Mouse (Mus musculus): ENCODE data around the gene Zfp385b. TPM values are rescaled to one million over a fixed set of nuclear protein-coding genes. Genes with fewer than 3 reads are reported as not detected.

Gene Zfp385b
- polyA plus RNA-seq (2015; fragmentation: Nextera tagmentation; extraction: Ambion mirVana): 6.7 and 6.9 TPM in 2 replicates

DNA sequence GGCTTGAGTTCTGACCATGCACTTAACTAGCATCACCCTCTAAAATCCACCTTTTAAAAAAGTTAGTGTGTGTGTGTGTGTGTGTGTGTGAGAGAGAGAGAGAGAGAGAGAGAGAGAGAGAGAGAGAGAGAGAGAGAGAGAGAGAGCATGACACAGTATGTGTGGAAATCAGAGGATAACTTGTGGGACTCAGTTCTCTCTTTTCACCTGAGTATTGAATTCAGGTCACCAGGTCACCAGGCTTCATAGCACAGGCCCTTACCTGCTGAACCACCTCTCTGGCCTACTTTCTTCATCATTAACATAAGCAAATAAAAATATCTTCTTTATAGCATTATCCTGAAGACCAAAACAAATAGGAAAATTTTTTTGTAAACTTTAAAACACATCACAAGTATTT lies at the start of gene Zfp385b:
Gene Zfp385b, minus strand, starts transcription at position 101 of the 400 bp plus-strand sequence.
- no peak for ATAC-seq (replicated peaks; ENCODE audit: low FRiP score)
- H3K27me3 ChIP-seq: peaks cover 47% of the 10 kb centered on the region
- no peak within 1 kb of the TSS for H3K27ac ChIP-seq
- H3K36me3 ChIP-seq: no peaks in the 10 kb centered on the region
- no peaks in the 10 kb centered on the region for H3K9me3 ChIP-seq (replicated peaks)
- H3K4me2 ChIP-seq: no peak within 1 kb of the TSS
- no peak within 1 kb of the TSS for H3K9ac ChIP-seq
- H3K4me1 ChIP-seq: peaks cover 20% of the 10 kb centered on the region
- H3K4me3 ChIP-seq (replicated peaks): no peak within 1 kb of the TSS

DNA sequence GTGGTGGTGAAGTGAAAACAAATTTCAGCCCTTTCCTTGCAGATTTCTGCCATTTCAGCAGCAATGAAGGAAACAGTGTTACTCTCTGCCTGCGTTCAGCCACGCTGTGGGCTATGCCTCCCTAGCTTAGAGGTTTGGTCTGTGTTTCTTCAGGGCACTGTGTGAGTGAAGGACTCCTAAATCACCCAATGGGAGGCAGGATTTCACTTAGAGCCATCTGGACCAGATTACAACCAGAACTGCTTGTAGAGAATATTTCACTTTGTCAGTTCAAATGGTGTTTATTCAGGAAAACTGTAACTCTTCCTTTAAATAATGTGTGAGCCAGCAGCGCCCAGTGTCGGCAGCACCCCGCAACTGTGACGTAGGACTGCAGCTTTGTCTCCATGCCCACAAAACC lies 44.5 kb upstream of the Zfp385b start:
- no peaks in the 10 kb centered on the region for H3K36me3 ChIP-seq
- peaks cover 12% of the 10 kb centered on the region for H3K4me1 ChIP-seq
- H3K27me3 ChIP-seq: no peaks in the 10 kb centered on the region
- H3K9ac ChIP-seq: no peak overlapping the region
- H3K4me2 ChIP-seq: peak overlapping the region; percentile 51
- H3K9me3 ChIP-seq (replicated peaks): no peaks in the 10 kb centered on the region
- H3K27ac ChIP-seq: no peak overlapping the region
- 21% methylated on average over 6 of the region's 6 CpGs for WGBS
- H3K4me3 ChIP-seq (replicated peaks): peak overlapping the region; percentile 27
- peak; percentile 82 for ATAC-seq (replicated peaks; ENCODE audit: low FRiP score)

DNA sequence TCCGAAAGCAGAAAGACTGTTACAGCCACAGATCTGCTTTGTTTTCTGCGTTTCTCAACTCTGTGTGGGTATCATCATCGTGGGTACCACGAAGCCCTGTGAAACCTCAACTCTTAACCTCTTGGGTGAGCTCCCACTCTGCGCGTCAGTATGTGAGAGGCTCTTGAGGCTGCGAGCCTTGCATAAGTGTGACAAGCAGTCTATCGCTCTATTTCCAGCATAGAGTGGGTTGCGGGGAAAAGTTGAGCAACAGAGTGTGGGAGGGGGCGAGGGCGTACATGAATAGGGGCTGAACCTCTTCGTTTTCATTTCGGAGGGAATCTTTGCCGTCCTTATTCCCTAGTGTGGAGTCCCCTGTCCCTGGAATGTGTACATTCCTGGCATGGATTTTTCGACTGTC lies 44.1 kb upstream of the Zfp385b start:
- 53% methylated on average over 15 of the region's 15 CpGs for WGBS

DNA sequence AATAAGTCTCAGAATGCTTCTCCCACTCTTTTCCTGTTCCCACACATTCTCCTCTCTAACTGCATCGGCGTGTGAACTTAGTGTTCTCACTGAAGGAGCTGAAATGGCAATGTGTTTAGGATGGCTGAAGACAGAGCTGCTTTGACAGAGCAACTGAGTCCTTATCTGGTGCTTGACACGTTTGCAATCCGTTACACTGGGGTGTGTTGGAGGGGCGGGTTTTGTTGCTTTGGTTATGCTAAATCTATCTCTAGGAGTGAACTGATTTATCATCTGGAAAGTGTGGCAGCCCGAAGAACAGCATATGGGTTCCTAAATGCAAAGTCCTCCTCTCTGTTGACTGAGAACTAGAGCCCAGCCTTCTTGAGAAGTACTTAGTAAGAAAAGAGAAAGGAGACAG lies 22.0 kb upstream of the Zfp385b start:
- 42% methylated on average over 6 of the region's 6 CpGs for WGBS
- H3K27me3 ChIP-seq: no peaks in the 10 kb centered on the region
- H3K9me3 ChIP-seq (replicated peaks): no peaks in the 10 kb centered on the region
- no peak for ATAC-seq (replicated peaks; ENCODE audit: low FRiP score)
- H3K36me3 ChIP-seq: no peaks in the 10 kb centered on the region
- H3K27ac ChIP-seq: no peak overlapping the region
- H3K4me2 ChIP-seq: no peak overlapping the region
- no peaks in the 10 kb centered on the region for H3K4me1 ChIP-seq
- H3K9ac ChIP-seq: no peak overlapping the region
- H3K4me3 ChIP-seq (replicated peaks): no peak overlapping the region

More for the DNA sequence above, 44.1 kb upstream of the Zfp385b start:
- Histone ChIP-seq H3K27ac (no peak overlapping the region), H3K27me3 (no peaks in the 10 kb centered on the region), H3K9ac (no peak overlapping the region), H3K4me2 (peak overlapping the region; percentile 51), H3K4me3 (replicated peaks) (peak overlapping the region; percentile 27), H3K4me1 (peaks cover 12% of the 10 kb centered on the region), H3K36me3 (no peaks in the 10 kb centered on the region), H3K9me3 (replicated peaks) (no peaks in the 10 kb centered on the region)
- peak; percentile 54; the same call in 1 of the 2 replicates for ATAC-seq (replicated peaks; ENCODE audit: low FRiP score)

DNA sequence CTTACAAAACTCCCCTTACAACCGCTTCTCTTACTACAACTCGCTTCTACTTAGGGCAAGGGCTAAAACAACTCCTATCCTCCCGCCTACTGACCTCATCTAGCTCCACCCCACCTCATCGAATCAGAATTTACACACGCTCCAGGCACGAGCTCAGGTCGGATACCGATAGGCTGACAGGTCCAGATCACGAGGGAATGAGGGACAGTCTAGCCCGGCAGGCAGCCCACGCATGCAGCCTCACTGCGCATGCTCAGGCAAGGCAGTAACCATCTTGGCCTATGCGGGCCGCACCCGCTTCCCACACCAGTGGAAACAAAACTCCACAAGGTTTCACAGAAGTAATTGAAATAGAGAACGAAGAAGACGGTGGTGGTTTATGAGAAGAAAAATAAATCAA lies 20.1 kb upstream of the Zfp385b start:
- Histone ChIP-seq H3K27me3 (no peaks in the 10 kb centered on the region), H3K4me2 (0 out of 2 replicates have a peak overlapping the region, but pooled peaks have one; percentile 12), H3K27ac (no peak overlapping the region), H3K36me3 (no peaks in the 10 kb centered on the region), H3K9ac (no peak overlapping the region), H3K9me3 (replicated peaks) (no peaks in the 10 kb centered on the region), H3K4me3 (replicated peaks) (no peak overlapping the region), H3K4me1 (no peaks in the 10 kb centered on the region)
- 0 out of 2 replicates have a peak, but pooled peaks have one; percentile 64 for ATAC-seq (replicated peaks; ENCODE audit: low FRiP score)
- 55% methylated on average over 17 of the region's 17 CpGs for WGBS

DNA sequence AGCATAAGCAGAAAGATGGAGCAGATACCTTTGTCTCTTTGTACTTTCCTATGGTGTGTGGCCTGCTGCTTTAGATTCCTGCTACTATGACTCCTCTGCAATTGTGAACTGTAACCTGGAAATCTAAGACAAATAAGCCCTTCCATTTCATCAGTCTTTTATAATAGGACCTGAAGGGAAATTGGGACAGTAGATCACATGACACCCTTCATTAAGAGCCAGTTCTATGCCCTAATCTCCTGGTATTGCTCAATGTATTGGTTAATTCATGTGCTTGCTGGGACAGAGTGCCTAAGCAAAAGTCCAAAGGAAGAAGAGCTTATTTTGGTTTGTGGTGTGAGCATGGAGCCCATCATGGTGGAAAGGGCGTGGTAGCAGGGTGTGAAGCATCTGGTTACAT lies 19.2 kb upstream of the Zfp385b start:
- ATAC-seq (replicated peaks; ENCODE audit: low FRiP score): no peak
- no peak overlapping the region for H3K27ac ChIP-seq
- no peak overlapping the region for H3K4me2 ChIP-seq
- no peak overlapping the region for H3K4me3 ChIP-seq (replicated peaks)
- no peaks in the 10 kb centered on the region for H3K9me3 ChIP-seq (replicated peaks)
- no peaks in the 10 kb centered on the region for H3K36me3 ChIP-seq
- no peaks in the 10 kb centered on the region for H3K4me1 ChIP-seq
- 82% methylated on average over 1 of the region's 1 CpGs for WGBS
- no peak overlapping the region for H3K9ac ChIP-seq
- no peaks in the 10 kb centered on the region for H3K27me3 ChIP-seq

DNA sequence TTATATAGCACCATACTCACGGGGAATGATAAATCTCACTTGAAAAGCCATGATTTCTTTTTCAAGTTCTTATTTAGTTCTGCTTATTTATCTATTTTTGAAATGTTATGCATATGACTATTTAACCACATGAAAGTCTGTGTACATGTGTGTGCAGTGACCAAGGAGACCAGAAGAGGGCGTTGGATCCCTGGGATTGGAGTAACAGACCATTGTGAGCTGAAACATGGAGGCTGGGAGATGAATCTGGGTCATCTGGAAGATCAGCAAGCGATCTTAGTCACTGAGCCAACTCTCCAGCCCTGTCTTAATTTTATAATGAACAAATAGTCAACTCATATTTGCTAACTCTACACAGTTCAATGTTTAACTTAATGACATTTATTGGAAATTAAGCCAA lies 16.3 kb upstream of the Zfp385b start:
- WGBS: 63% methylated on average over 3 of the region's 3 CpGs

DNA sequence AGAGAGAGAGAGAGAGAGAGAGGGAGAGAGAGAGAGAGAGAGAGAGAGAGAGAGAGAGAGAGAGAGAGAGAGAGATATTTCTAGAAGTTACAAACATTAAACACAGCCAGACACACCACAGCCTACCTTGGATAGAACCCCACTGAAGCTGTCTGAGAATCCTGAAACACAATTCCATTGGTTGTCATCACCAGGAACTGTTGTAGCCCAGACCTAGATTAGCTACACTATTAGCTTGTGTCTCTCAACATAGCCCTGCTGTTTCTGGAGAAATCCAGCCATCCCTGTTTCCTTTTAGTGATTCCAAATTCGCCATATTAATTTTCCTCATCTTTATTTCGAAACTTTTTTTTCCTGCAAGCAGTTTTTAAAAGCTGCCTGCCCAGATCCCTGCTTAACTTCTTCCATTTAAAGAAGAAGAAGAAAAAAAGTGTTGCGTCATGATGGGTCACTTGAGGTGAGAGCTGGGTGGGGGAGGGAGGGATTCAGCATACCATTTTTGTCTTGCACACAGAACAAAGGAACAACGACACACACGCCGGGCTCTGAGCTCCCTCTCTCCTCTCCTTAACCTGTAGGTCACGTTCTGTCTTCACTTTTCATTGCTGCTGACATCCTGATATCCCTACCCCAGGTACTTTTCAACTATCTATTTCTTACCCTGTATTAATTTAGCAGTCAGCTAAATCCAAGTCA lies 6.8 kb upstream of the Zfp385b start:
- Histone ChIP-seq H3K4me1 (no peaks in the 10 kb centered on the region), H3K9ac (no peak overlapping the region), H3K4me3 (replicated peaks) (no peak overlapping the region), H3K9me3 (replicated peaks) (no peaks in the 10 kb centered on the region), H3K27me3 (no peaks in the 10 kb centered on the region), H3K27ac (no peak overlapping the region), H3K36me3 (no peaks in the 10 kb centered on the region), H3K4me2 (no peak overlapping the region)
- WGBS: 44% methylated on average over 7 of the region's 7 CpGs
- ATAC-seq (replicated peaks; ENCODE audit: low FRiP score): no peak

More for the DNA sequence above, 16.3 kb upstream of the Zfp385b start:
- Histone ChIP-seq H3K36me3 (no peaks in the 10 kb centered on the region), H3K4me1 (no peaks in the 10 kb centered on the region), H3K4me2 (no peak overlapping the region), H3K27me3 (no peaks in the 10 kb centered on the region), H3K9ac (no peak overlapping the region), H3K4me3 (replicated peaks) (no peak overlapping the region), H3K27ac (no peak overlapping the region), H3K9me3 (replicated peaks) (no peaks in the 10 kb centered on the region)
- no peak for ATAC-seq (replicated peaks; ENCODE audit: low FRiP score)

DNA sequence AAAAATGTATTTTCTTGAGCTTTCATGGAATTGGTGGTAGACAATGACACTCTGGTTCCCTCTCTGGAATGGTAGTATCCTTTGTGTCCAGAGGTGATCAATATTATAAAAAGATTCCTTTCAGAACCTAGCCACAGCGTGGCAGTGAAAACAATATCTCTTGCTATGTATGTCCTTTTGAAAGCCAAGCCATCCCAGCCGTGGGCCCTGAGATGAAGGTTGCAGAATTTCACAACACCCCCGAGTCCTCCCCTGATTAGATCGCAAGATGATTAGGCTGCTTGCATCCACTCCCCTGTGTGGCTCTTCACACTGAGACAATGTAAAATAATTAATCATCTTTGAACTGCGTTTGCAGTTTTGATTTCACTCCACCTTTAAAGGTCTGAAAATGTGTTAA lies 3.6 kb upstream of the Zfp385b start:
- Histone ChIP-seq H3K36me3 (no peaks in the 10 kb centered on the region), H3K27ac (no peak overlapping the region), H3K4me2 (no peak overlapping the region), H3K9ac (no peak overlapping the region), H3K4me1 (no peaks in the 10 kb centered on the region), H3K4me3 (replicated peaks) (no peak overlapping the region), H3K27me3 (peaks cover 13% of the 10 kb centered on the region), H3K9me3 (replicated peaks) (no peaks in the 10 kb centered on the region)
- ATAC-seq (replicated peaks; ENCODE audit: low FRiP score): no peak
- WGBS: 85% methylated on average over 5 of the region's 5 CpGs

DNA sequence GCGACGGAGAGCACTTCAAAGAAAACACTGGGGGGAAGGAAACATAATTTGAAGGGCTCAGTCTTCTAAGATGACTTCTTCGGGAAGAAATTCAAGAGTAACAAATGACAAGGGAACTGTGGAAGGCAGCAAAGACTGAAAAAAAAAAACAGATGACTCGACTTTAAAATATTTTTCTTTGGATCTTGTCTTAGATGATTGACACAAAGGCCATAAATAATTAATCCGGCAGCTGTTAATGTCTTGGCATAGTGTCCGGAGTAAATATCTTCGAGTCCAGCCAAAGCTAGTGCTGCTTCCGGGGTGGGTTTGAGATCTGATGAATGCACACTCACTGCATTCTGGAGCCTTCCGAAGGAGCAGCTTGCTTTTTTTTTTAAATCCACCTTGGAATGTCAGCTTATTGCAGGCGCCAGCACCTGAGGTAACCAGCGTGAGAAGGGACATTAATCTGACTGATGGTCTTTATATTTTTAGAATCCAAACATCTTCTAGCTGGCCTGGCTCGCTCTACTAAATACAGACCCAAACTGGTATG lies 2.0 kb downstream of the Zfp385b start:
- 17% methylated on average over 12 of the region's 12 CpGs for WGBS
- Histone ChIP-seq H3K27me3 (peaks cover 54% of the 10 kb centered on the region), H3K9ac (0 out of 2 replicates have a peak overlapping the region, but pooled peaks have one; percentile 50)

DNA sequence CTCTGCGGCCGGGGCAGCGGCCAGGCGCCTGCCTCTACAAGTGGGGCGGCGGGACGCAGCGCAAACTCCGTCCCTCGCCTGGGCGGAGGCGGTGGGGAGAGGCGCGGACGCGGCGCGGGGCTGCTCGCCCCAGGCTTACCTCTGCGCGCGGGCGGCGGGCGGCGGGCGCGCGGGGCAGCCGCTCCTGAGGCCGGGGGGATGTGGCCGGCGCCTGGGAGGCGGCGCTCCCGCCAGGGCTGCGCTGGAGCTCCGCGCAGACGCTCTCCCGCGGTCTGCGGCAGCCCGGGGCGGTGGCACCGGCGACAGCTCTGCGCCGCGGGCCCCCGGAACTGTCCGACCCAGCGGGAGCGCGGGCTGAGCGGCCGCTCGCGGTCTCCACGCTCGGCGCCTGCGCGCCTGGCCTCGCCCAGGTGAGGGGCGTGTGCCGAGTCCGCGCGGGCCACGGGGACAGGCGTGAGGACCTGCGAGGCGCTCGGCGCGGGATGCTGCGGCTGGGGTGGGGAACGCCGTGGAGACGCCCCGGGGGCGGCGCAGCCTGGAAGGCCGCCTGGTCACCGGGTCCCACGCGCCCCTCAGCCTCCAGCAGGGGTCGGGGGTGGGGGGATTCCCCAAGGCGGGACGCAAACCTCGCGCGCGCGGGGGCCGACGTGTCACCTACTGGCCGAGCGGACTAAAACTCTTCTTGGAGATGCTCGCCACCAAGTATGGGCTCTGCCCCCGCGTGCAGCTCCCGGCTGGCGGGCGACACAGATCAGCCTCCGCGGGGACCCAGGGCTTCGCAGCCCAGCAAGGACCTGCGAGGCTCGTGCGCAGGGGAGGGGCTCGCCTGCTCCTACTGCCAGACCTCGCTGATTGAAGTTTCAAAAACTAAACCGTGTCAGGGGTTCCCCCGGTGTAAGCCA lies 2.8 kb downstream of the Zfp385b start:
- peaks cover 54% of the 10 kb centered on the region for H3K27me3 ChIP-seq
- H3K9me3 ChIP-seq (replicated peaks): no peaks in the 10 kb centered on the region
- no peaks in the 10 kb centered on the region for H3K36me3 ChIP-seq
- H3K9ac ChIP-seq: peak overlapping the region; percentile 50
- WGBS: under 1% methylated on average over 115 of the region's 116 CpGs
- H3K27ac ChIP-seq: peak overlapping the region; percentile 45
- peak; percentile 91 for ATAC-seq (replicated peaks; ENCODE audit: low FRiP score)
- peak overlapping the region; percentile 66 for H3K4me3 ChIP-seq (replicated peaks)
- peaks cover 20% of the 10 kb centered on the region for H3K4me1 ChIP-seq
- H3K4me2 ChIP-seq: peak overlapping the region; percentile 100

More for the DNA sequence above, 2.0 kb downstream of the Zfp385b start:
- peak overlapping the region; percentile 66 for H3K4me3 ChIP-seq (replicated peaks)
- peak overlapping the region; percentile 100 for H3K4me2 ChIP-seq
- H3K27ac ChIP-seq: no peak overlapping the region
- H3K4me1 ChIP-seq: peaks cover 20% of the 10 kb centered on the region
- H3K9me3 ChIP-seq (replicated peaks): no peaks in the 10 kb centered on the region
- H3K36me3 ChIP-seq: no peaks in the 10 kb centered on the region
- no peak for ATAC-seq (replicated peaks; ENCODE audit: low FRiP score)
